Mouse (Mus musculus) C2C12 (cell line): ENCODE results near the gene Mrc2. TPM values are rescaled to one million over a fixed set of nuclear protein-coding genes. Genes with fewer than 3 reads are reported as not detected.

ENCODE experiments used
- H3K27me3 ChIP-seq: one replicate; pipeline ENCODE4 v1.6.1; 2011; ENCODE audit not compliant: control insufficient read depth, insufficient read depth, insufficient read length
- H3K36me3 ChIP-seq: one replicate; pipeline ENCODE4 v1.6.1; 2011; ENCODE audit not compliant: control insufficient read depth, insufficient read depth
- H3K4me3 ChIP-seq: one replicate; pipeline ENCODE4 v1.5.1; 2011; ENCODE audit warnings: mild to moderate bottlenecking, control low read depth; ENCODE audit not compliant: poor library complexity, insufficient read depth, severe bottlenecking
- H3K79me2 ChIP-seq: one replicate; pipeline ENCODE4 v1.6.1; 2011; ENCODE audit not compliant: control insufficient read depth, insufficient read depth
- H3K79me3 ChIP-seq: one replicate; pipeline ENCODE4 v1.6.1; 2011; ENCODE audit warnings: low read depth, control low read depth
- H3ac ChIP-seq: one replicate; pipeline ENCODE3; 2011; ENCODE audit warnings: low read depth; ENCODE audit not compliant: control insufficient read depth, insufficient read length
- CEBPB ChIP-seq: IDR thresholded peaks from one replicate; pipeline ENCODE4 v1.6.1; 2011; ENCODE audit warnings: low read depth, mild to moderate bottlenecking, control low read depth, moderate library complexity
- CTCF ChIP-seq: IDR thresholded peaks from one replicate; pipeline ENCODE4 v1.5.1; 2011; ENCODE audit not compliant: control insufficient read depth, insufficient read depth, insufficient read length
- FOSL1 ChIP-seq: IDR thresholded peaks from one replicate; pipeline ENCODE4 v1.8.0; 2011; ENCODE audit warnings: mild to moderate bottlenecking, low read length; ENCODE audit not compliant: poor library complexity, insufficient read depth, severe bottlenecking
- MAX ChIP-seq: IDR thresholded peaks from one replicate; pipeline ENCODE4 v1.6.1; 2011; ENCODE audit warnings: mild to moderate bottlenecking, control low read depth
- MYOD1 ChIP-seq: IDR thresholded peaks from one replicate; pipeline ENCODE4 v1.6.1; 2011; ENCODE audit warnings: low read depth; ENCODE audit not compliant: control insufficient read depth, insufficient read length
- MYOG ChIP-seq: IDR thresholded peaks from one replicate; pipeline ENCODE4 v1.6.1; 2011; ENCODE audit not compliant: control insufficient read depth, insufficient read length; ENCODE audit errors: extremely low read depth
- USF1 ChIP-seq: IDR thresholded peaks from one replicate; pipeline ENCODE4 v1.6.1; 2011; ENCODE audit warnings: low read depth, mild to moderate bottlenecking, control low read depth, moderate library complexity
- polyA plus RNA-seq: library from polyadenylated mRNA; unstranded; fragments of >200 nt; fragmentation: generic; extraction: Trizol; gene quantifications from one replicate; pipeline ENCODE4 v1.2.1, GENCODE M21; 2012; ENCODE audit warnings: missing spikeins

Mrc2 gene
- polyA plus RNA-seq, 1 experiment: 28.7 TPM

DNA sequence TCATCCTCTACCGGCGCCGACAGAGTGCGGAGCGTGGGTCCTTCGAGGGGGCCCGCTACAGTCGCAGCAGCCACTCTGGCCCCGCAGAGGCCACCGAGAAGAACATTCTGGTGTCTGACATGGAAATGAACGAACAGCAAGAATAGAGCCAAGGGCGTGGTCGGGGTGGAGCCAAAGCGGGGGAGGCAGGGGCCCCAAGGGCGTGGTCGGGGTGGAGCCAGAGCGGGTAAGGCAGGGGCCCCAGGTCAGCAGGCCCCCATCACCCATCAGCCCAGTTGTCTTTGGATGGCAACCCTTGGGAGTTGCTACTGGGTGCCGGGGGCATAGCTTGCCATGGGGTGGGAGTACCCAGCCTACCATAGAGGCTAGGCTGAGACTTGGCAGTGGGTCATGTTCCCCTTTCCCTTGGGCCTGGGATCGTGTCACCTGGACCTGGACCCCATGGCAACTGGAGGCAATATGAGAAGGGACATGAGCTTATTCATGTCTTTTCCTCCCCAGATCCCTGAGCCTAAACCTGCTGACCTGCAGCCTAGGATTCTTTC, 57.4 kb downstream of the Mrc2 start:
- H3K4me3 ChIP-seq: no peak overlapping the region
- no peaks in the 10 kb centered on the region for H3K27me3 ChIP-seq
- no peak overlapping the region for H3ac ChIP-seq
- H3K79me2 ChIP-seq: no peaks in the 10 kb centered on the region
- TF ChIP-seq CTCF (no peak), FOSL1 (no peak), MAX (no peak), CEBPB (no peak), MYOD1 (no peak), MYOG (no peak), USF1 (no peak)
- H3K36me3 ChIP-seq: peaks cover 18% of the 10 kb centered on the region
- H3K79me3 ChIP-seq: no peaks in the 10 kb centered on the region

DNA sequence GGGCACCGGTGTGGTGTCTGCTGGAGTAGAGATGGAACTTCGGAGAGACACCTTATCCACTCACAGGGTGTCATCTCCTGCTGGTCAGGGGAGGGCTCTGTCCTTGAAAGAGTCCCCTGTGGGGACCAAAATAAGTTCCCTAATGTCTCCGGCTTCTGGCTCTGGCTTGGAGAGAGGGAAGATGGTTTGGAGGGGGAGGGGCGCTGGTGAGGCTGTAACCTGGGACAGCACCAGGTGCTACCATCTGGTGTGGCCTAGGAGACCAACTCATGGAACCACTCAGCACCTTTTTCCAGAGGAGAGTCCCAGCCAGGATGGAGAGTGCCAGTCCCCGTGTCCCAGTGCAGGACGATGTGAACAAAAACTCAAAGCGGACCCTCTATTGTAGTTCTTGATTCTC, 58.2 kb downstream of the Mrc2 start:
- peaks cover 17% of the 10 kb centered on the region for H3K36me3 ChIP-seq
- H3K79me2 ChIP-seq: no peaks in the 10 kb centered on the region
- no peak overlapping the region for H3ac ChIP-seq
- H3K27me3 ChIP-seq: no peaks in the 10 kb centered on the region
- no peaks in the 10 kb centered on the region for H3K79me3 ChIP-seq
- no peak overlapping the region for H3K4me3 ChIP-seq
- TF ChIP-seq FOSL1 (no peak), CEBPB (no peak), MYOD1 (no peak), MYOG (no peak), CTCF (no peak), USF1 (no peak), MAX (no peak)

GRCm38 (mm10) chr11:105352152-105352551, 59.7 kb downstream of the Mrc2 start:
- no peak overlapping the region for H3ac ChIP-seq
- no peaks in the 10 kb centered on the region for H3K79me2 ChIP-seq
- H3K27me3 ChIP-seq: no peaks in the 10 kb centered on the region
- TF ChIP-seq USF1: no peak
- TF ChIP-seq CTCF: no peak
- TF ChIP-seq CEBPB: no peak
- no peak for TF ChIP-seq MYOG
- TF ChIP-seq MYOD1: no peak
- TF ChIP-seq MAX: no peak
- no peak for TF ChIP-seq FOSL1
- no peaks in the 10 kb centered on the region for H3K79me3 ChIP-seq
- H3K36me3 ChIP-seq: peaks cover 13% of the 10 kb centered on the region
- H3K4me3 ChIP-seq: no peak overlapping the region

DNA sequence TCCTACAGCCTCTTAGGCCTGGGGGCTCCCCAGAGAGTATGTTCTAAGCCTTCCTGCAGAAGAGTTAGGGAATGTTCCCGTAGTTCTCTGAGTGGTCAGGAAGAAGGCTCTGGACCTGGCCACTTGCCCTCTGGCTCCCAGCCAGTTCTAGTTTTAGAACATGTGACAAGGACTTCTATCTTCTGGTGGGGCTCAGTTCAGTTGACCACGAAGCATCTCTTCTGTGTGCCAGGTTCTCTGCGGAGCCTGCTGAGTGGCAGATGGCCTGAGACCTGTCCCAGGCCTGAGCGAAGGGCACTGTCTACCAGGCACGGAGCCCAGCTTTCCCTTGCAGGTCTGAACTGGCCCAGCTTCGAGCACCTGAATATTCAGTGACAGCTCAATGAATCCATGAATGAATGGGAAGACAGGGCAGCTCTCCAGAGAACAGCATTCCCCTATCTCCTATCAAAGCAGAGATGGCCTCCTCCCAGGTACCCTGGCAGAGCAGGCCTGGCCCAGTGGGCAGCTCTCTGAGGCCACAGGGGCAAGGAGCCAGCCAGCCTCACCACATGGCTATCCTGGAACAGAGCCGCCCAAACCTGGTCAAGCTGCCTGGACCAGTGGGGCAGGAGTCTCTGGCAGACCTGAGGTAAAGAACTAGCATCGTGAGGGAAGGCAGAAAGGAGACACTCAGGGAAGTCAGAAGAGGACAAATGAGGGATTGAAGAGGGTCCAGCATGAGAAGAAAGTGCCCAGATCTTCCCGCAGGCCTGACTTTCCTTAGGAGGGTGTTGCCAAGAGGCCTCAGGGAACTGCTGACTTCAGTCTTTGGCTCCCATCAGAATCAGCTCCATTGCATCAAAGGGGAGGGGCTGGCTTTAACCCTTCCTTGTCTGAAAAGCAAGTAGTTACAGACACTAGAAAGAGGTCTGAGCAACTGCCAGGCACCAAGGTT, 60.8 kb downstream of the Mrc2 start:
- Histone ChIP-seq H3K79me2 (no peaks in the 10 kb centered on the region), H3ac (no peak overlapping the region), H3K27me3 (no peaks in the 10 kb centered on the region), H3K4me3 (no peak overlapping the region), H3K36me3 (peaks cover 10% of the 10 kb centered on the region), H3K79me3 (no peaks in the 10 kb centered on the region)
- TF ChIP-seq MYOD1 (no peak), MYOG (no peak), CEBPB (no peak), FOSL1 (no peak), CTCF (no peak), MAX (no peak), USF1 (no peak)

GRCm38 (mm10) chr11:105353891-105354280, 61.4 kb downstream of the Mrc2 start:
- no peaks in the 10 kb centered on the region for H3K79me2 ChIP-seq
- TF ChIP-seq MYOD1: no peak
- TF ChIP-seq USF1: no peak
- TF ChIP-seq CEBPB: no peak
- no peak for TF ChIP-seq MYOG
- no peak for TF ChIP-seq MAX
- no peak for TF ChIP-seq CTCF
- TF ChIP-seq FOSL1: no peak
- H3K36me3 ChIP-seq: peaks cover 5% of the 10 kb centered on the region
- H3K4me3 ChIP-seq: no peak overlapping the region
- H3K79me3 ChIP-seq: no peaks in the 10 kb centered on the region
- H3K27me3 ChIP-seq: no peaks in the 10 kb centered on the region
- H3ac ChIP-seq: no peak overlapping the region
